In genomic region chr9:63489156-63489555, GRCm38 (mm10) we compare ENCODE assay signal across 16 mouse cellular contexts.
"Had no signal": no experiment of that assay in that cellular context is flagged by ENCODE, and none has a peak within 500 bp of the region (broad histone marks: within the 10 kb centered on the region; RNA-seq: fewer than 3 reads in every experiment).

No protein-coding gene starts in this region.

- H3K4me3 ChIP-seq: megakaryocyte, embryonic 14.5 days; midbrain, embryonic 12.5 days; midbrain, embryonic 15.5 days; neural tube, embryonic 12.5 days; stomach, embryonic 15.5 days had no signal

- H3K9ac ChIP-seq: liver, embryonic 14.5 days; lung, embryonic 14.5 days; midbrain, embryonic 12.5 days; midbrain, embryonic 15.5 days; neural tube, embryonic 12.5 days; stomach, embryonic 15.5 days had no signal

- H3K36me3 ChIP-seq: midbrain, embryonic 12.5 days; midbrain, embryonic 15.5 days; neural tube, embryonic 12.5 days; stomach, embryonic 15.5 days had no signal

- H3K9me3 ChIP-seq: megakaryocyte, embryonic 14.5 days; midbrain, embryonic 12.5 days; midbrain, embryonic 15.5 days; neural tube, embryonic 12.5 days; stomach, embryonic 15.5 days had no signal

- H3K27ac ChIP-seq: liver, embryonic 14.5 days; macrophage; neural tube, embryonic 12.5 days; stomach, embryonic 15.5 days; stomach, postnatal 0 days had no signal

- H3K27me3 ChIP-seq: neural tube, embryonic 12.5 days; stomach, embryonic 15.5 days had no signal

- ATAC-seq: midbrain, embryonic 15.5 days had no signal

- H3K4me1 ChIP-seq: stomach, embryonic 15.5 days had no signal

- H3K4me2 ChIP-seq: lung, embryonic 14.5 days; midbrain, embryonic 12.5 days; midbrain, embryonic 15.5 days; neural tube, embryonic 12.5 days; stomach, embryonic 15.5 days had no signal

- DNase-seq: lung, adult 18-20 months; lung, embryonic 14.5 days; lung, postnatal 10 days; lung, postnatal 36 days; right cerebral cortex, postnatal 14 days; thymus, adult 2 months; thymus, postnatal 25 days; thymus, postnatal 4 days had no signal
